Mouse (Mus musculus): ENCODE measurements at regions not wholly inside any gene's neighbourhood (a gene's known extent, or its start where the extent isn't known, plus 50 kb on each side); places are given as distances from the start of the nearest gene placed in this dataset.

DNA sequence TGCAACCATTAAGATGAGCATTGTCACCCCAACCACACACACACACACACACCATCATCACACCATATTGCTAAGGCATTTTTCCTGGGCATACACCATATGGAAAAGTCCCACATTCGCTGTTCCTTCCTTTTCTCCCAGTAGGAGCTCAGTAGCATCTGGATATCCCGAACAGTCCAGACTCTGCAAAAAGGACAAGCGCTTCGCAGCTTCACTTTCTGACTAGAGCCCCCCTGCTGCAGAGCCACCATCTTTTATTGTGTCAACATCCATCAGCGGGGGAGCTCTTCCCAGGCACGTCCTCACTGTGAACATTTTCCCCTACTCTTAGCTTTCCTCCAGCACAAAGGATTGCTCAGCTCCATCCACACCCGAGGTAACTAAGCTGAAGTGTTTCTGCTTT, 300.1 kb downstream of the Mat2b start:
- H3K9ac ChIP-seq (ENCODE audit: low read depth, low read length), result no peak overlapping the region
- intact Hi-C loops (cut with DNase I), result no loop called here
- H3K79me2 ChIP-seq (replicated peaks; ENCODE audit: control insufficient read depth, insufficient read depth, low read length), result no peaks in the 10 kb centered on the region
- H3K27ac ChIP-seq, result no peak overlapping the region
- WGBS, result 66% methylated on average over 7 of the region's 7 CpGs
- no peaks in the 10 kb centered on the region for H3K27me3 ChIP-seq (ENCODE audit: control insufficient read depth, insufficient read depth, low read length)
- no peak for TF ChIP-seq CTCF (IDR thresholded peaks at IDR 0.05)
- no peak for TF ChIP-seq EP300 (IDR thresholded peaks at IDR 0.05; ENCODE audit: insufficient read depth, low read depth, low read length)
- TF ChIP-seq POLR2A (IDR thresholded peaks at IDR 0.05; ENCODE audit: insufficient read depth, low read depth, low read length), result no peak
- H3K36me3 ChIP-seq (ENCODE audit: control insufficient read depth, insufficient read depth, low read length), result no peaks in the 10 kb centered on the region
- no peak for DNase-seq
- H3K4me3 ChIP-seq, result no peak overlapping the region
- no peaks in the 10 kb centered on the region for H3K4me1 ChIP-seq (ENCODE audit: control insufficient read depth, insufficient read depth, low read length)

DNA sequence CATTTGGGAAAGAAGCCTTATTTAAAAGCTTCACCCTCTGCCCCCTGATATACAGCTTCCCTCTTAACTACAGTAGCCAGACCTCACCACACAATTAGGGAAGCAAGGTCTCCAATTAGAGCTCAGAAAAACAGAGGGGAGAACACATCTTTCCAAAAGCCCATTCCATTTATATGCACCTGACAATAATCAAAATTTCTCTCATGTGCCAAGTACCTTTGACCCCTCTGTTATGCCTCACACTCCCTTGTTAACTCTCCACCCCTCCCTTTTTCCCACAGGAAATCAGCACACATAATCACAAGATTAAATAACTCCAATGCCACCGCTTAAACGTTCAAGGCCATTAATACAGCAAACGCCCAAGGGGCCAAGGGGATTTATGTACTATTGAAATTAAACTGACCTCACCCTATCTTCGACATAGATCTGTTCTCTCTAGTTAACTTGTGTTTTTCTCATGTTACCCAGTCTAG, 300.7 kb downstream of the Mat2b start:
- Histone ChIP-seq H3K27me3 (ENCODE audit: control insufficient read depth, insufficient read depth, low read length) (no peaks in the 10 kb centered on the region), H3K4me1 (ENCODE audit: control insufficient read depth, insufficient read depth, low read length) (no peaks in the 10 kb centered on the region), H3K27ac (no peak overlapping the region), H3K4me3 (no peak overlapping the region), H3K79me2 (replicated peaks; ENCODE audit: control insufficient read depth, insufficient read depth, low read length) (no peaks in the 10 kb centered on the region), H3K9ac (ENCODE audit: low read depth, low read length) (no peak overlapping the region), H3K36me3 (ENCODE audit: control insufficient read depth, insufficient read depth, low read length) (no peaks in the 10 kb centered on the region)
- 41% methylated on average over 4 of the region's 4 CpGs for WGBS
- TF ChIP-seq EP300 (IDR thresholded peaks at IDR 0.05; ENCODE audit: insufficient read depth, low read depth, low read length) (no peak), CTCF (IDR thresholded peaks at IDR 0.05) (no peak), POLR2A (IDR thresholded peaks at IDR 0.05; ENCODE audit: insufficient read depth, low read depth, low read length) (no peak)
- intact Hi-C loops (cut with DNase I), result no loop called here
- no peak for DNase-seq

GRCm38 (mm10) chr11:40380696-40381095, 314.3 kb downstream of the Mat2b start:
- H3K9ac ChIP-seq (ENCODE audit: low read depth, low read length), result no peak overlapping the region
- WGBS, result 59% methylated on average over 3 of the region's 3 CpGs
- H3K36me3 ChIP-seq (ENCODE audit: control insufficient read depth, insufficient read depth, low read length), result no peaks in the 10 kb centered on the region
- intact Hi-C loops (cut with DNase I), result no loop called here
- TF ChIP-seq POLR2A (IDR thresholded peaks at IDR 0.05; ENCODE audit: insufficient read depth, low read depth, low read length), result no peak
- no peak for TF ChIP-seq EP300 (IDR thresholded peaks at IDR 0.05; ENCODE audit: insufficient read depth, low read depth, low read length)
- TF ChIP-seq CTCF (IDR thresholded peaks at IDR 0.05), result no peak
- no peaks in the 10 kb centered on the region for H3K4me1 ChIP-seq (ENCODE audit: control insufficient read depth, insufficient read depth, low read length)
- H3K79me2 ChIP-seq (replicated peaks; ENCODE audit: control insufficient read depth, insufficient read depth, low read length), result no peaks in the 10 kb centered on the region
- no peak overlapping the region for H3K4me3 ChIP-seq
- no peak overlapping the region for H3K27ac ChIP-seq
- no peaks in the 10 kb centered on the region for H3K27me3 ChIP-seq (ENCODE audit: control insufficient read depth, insufficient read depth, low read length)
- DNase-seq, result no peak

DNA sequence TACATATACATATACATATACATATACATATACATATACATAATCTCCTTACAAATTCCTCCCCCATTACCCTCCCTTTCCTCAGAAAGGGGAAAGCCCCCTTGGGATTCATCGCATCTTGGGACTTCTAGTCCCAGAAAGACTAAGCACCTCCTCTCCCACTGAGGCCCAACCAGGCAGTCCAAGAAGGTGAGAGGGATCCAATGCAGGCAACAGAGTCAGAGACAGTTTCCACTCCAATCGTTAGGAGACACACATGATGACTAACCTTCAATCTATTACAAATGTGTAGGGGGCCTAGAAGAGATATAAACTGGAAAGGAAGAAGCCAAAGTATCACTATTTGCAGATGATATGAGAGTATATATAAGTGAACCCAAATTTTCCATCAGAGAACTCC, 323.3 kb downstream of the Mat2b start:
- DNase-seq, result no peak
- no peaks in the 10 kb centered on the region for H3K4me1 ChIP-seq (ENCODE audit: control insufficient read depth, insufficient read depth, low read length)
- intact Hi-C loops (cut with DNase I), result no loop called here
- TF ChIP-seq CTCF (IDR thresholded peaks at IDR 0.05) (no peak), EP300 (IDR thresholded peaks at IDR 0.05; ENCODE audit: insufficient read depth, low read depth, low read length) (no peak), POLR2A (IDR thresholded peaks at IDR 0.05; ENCODE audit: insufficient read depth, low read depth, low read length) (no peak)
- no peaks in the 10 kb centered on the region for H3K27me3 ChIP-seq (ENCODE audit: control insufficient read depth, insufficient read depth, low read length)
- H3K9ac ChIP-seq (ENCODE audit: low read depth, low read length), result no peak overlapping the region
- H3K4me3 ChIP-seq, result no peak overlapping the region
- no peaks in the 10 kb centered on the region for H3K36me3 ChIP-seq (ENCODE audit: control insufficient read depth, insufficient read depth, low read length)
- WGBS, result 61% methylated on average over 2 of the region's 2 CpGs
- no peaks in the 10 kb centered on the region for H3K79me2 ChIP-seq (replicated peaks; ENCODE audit: control insufficient read depth, insufficient read depth, low read length)
- H3K27ac ChIP-seq, result no peak overlapping the region

DNA sequence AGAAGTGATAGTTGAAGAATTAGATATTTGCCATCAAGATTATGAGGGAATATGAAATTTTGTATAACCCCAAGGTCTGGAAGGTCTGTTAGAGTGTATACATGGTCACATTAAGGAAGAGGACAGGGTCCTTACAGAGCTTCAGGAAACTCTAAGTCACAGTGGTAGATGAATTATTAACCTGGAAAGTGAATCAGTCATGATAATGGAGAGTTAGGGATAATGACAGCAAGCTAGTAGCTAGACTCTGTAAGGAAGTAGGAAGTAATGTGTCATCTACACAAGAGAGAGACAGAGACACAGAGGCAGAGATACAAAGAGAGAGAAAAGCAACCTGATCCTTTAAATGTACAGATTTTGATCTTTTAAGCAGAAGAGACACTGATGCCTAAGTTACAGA, 328.4 kb downstream of the Mat2b start:
- TF ChIP-seq POLR2A (IDR thresholded peaks at IDR 0.05; ENCODE audit: insufficient read depth, low read depth, low read length) (no peak), CTCF (IDR thresholded peaks at IDR 0.05) (no peak), EP300 (IDR thresholded peaks at IDR 0.05; ENCODE audit: insufficient read depth, low read depth, low read length) (no peak)
- Histone ChIP-seq H3K27me3 (ENCODE audit: control insufficient read depth, insufficient read depth, low read length) (no peaks in the 10 kb centered on the region), H3K36me3 (ENCODE audit: control insufficient read depth, insufficient read depth, low read length) (no peaks in the 10 kb centered on the region), H3K4me3 (no peak overlapping the region), H3K4me1 (ENCODE audit: control insufficient read depth, insufficient read depth, low read length) (no peaks in the 10 kb centered on the region), H3K27ac (no peak overlapping the region), H3K79me2 (replicated peaks; ENCODE audit: control insufficient read depth, insufficient read depth, low read length) (no peaks in the 10 kb centered on the region), H3K9ac (ENCODE audit: low read depth, low read length) (no peak overlapping the region)
- intact Hi-C loops (cut with DNase I), result no loop called here
- no peak for DNase-seq

- Histone ChIP-seq H3K27me3 (ENCODE audit: control insufficient read depth, insufficient read depth, low read length) (no peaks in the 10 kb centered on the region), H3K4me1 (ENCODE audit: control insufficient read depth, insufficient read depth, low read length) (no peaks in the 10 kb centered on the region), H3K9ac (ENCODE audit: low read depth, low read length) (no peak overlapping the region), H3K4me3 (no peak overlapping the region), H3K36me3 (ENCODE audit: control insufficient read depth, insufficient read depth, low read length) (no peaks in the 10 kb centered on the region), H3K79me2 (replicated peaks; ENCODE audit: control insufficient read depth, insufficient read depth, low read length) (no peaks in the 10 kb centered on the region), H3K27ac (no peak overlapping the region)
- intact Hi-C loops (cut with DNase I), result no loop called here
- WGBS, result 44% methylated on average over 2 of the region's 2 CpGs
- DNase-seq, result no peak
- TF ChIP-seq POLR2A (IDR thresholded peaks at IDR 0.05; ENCODE audit: insufficient read depth, low read depth, low read length) (no peak), EP300 (IDR thresholded peaks at IDR 0.05; ENCODE audit: insufficient read depth, low read depth, low read length) (no peak), CTCF (IDR thresholded peaks at IDR 0.05) (no peak)
These were observed 332.3 kb downstream of the Mat2b start for GRCm38 (mm10) chr11:40362530-40363185.
